Mouse (Mus musculus): ENCODE measurements around the gene Foxo6. TPM values are rescaled to one million over a fixed set of nuclear protein-coding genes. Genes with fewer than 3 reads are reported as not detected.

Gene Foxo6
- polyA plus RNA-seq, 1 experiment from 2014 or later, result 0.39 TPM

DNA sequence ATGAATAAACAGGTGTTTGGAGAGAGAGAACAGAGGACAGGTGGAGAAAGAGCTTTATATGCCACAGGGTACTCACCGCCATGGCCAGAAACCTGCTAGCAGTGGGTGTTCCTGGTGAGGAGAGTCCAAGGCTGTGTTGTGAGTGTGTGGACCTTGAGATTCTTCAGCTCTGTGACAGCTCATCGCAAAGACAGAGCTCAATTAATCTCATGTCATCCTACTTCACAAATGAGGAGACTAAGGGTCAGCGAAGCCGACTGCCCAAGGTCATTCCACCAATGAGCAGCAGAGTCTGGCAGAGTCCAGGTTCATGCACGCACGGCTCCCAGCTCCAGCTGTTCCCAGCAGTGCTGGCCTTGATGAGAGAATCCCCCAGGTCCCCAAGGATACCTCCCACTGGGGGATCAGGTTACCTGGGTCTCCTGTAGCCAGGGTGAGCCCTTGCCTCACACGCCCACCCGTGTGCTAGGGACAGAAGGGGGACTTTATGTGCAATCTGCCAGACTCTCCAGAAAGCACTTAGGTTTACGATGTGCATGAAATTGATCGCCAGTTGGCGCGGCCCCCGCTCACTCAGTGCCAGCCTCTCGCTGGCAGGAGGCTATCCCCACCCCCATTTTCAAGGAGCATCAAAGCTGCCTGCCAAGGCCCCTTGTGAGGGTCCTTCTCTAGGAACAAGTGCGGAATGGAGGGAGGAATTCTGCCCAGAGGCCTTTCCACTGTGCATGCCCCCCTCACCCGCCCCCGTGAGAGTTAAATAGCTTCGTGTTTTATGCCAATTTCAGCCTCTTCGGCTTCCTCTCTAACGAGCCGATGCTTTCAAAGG, 27.6 kb downstream of the Foxo6 start:
- Histone ChIP-seq H3K4me2 (ENCODE audit: low read depth, low read length, severe bottlenecking) (peak overlapping the region; percentile 21; the same call in 1 of the 2 replicates), H3K27me3 (ENCODE audit: control insufficient read depth, insufficient read depth, low read length) (peaks cover 5% of the 10 kb centered on the region), H3K9me3 (ENCODE audit: control insufficient read depth, low read length) (no peaks in the 10 kb centered on the region), H3K4me1 (replicated peaks; ENCODE audit: control insufficient read depth, insufficient read depth, low read length) (peaks cover 36% of the 10 kb centered on the region), H3K36me3 (ENCODE audit: control insufficient read depth, insufficient read depth, low read length) (no peaks in the 10 kb centered on the region), H3K9ac (ENCODE audit: low read length) (peak overlapping the region; percentile 8; the same call in 1 of the 2 replicates), H3K4me3 (ENCODE audit: low read depth, low read length) (no peak overlapping the region), H3K27ac (ENCODE audit: low read depth, low read length) (peak overlapping the region; percentile 46; the same call in 1 of the 2 replicates)
- ATAC-seq (replicated peaks; ENCODE audit: low FRiP score) (peak; percentile 40; the same call in 1 of the 2 replicates), DNase-seq (ENCODE audit: low spot score) (peak; percentile 67)
- 38% methylated on average over 21 of the region's 21 CpGs for WGBS

DNA sequence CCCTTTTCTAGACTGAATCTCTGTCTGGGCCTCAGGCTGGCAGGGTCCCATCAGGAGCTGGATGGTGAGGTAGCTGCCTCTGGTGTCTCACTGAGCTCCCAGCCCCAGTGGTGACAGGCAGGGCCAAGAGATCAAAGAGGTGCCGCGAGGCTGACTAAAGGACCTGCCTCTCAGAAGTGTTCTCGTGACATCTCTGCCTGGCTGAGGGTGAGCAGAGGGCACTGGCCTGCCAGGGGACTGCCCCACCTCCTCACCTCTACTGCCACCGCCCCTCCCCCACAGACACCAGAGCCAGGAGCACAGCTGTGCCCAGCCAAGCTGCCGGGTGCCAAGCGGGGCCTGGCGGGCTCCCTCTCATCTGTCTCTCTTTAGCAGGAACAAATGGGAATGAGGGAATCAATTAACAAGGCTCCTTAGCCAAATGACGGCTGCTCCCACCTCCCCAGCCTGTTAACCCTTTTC, 38.3 kb downstream of the Foxo6 start:
- Histone ChIP-seq H3K4me1 (replicated peaks; ENCODE audit: control insufficient read depth, insufficient read depth, low read length) (peaks cover 32% of the 10 kb centered on the region), H3K4me2 (ENCODE audit: low read depth, low read length, severe bottlenecking) (no peak overlapping the region)
- peak; percentile 40 for ATAC-seq (replicated peaks; ENCODE audit: low FRiP score)

GRCm38 (mm10) chr4:120247412-120247811, 39.7 kb downstream of the Foxo6 start:
- Histone ChIP-seq H3K27ac (ENCODE audit: low read depth, low read length) (no peak overlapping the region), H3K4me2 (ENCODE audit: low read depth, low read length, severe bottlenecking) (no peak overlapping the region), H3K9me3 (ENCODE audit: control insufficient read depth, low read length) (no peaks in the 10 kb centered on the region), H3K9ac (ENCODE audit: low read length) (no peak overlapping the region), H3K27me3 (ENCODE audit: control insufficient read depth, insufficient read depth, low read length) (no peaks in the 10 kb centered on the region), H3K4me3 (ENCODE audit: low read depth, low read length) (no peak overlapping the region), H3K36me3 (ENCODE audit: control insufficient read depth, insufficient read depth, low read length) (no peaks in the 10 kb centered on the region), H3K4me1 (replicated peaks; ENCODE audit: control insufficient read depth, insufficient read depth, low read length) (peaks cover 33% of the 10 kb centered on the region)
- WGBS, result 55% methylated on average over 5 of the region's 5 CpGs
- DNase-seq (ENCODE audit: low spot score), result no peak
- no peak for ATAC-seq (replicated peaks; ENCODE audit: low FRiP score)

More for the DNA sequence above, 38.3 kb downstream of the Foxo6 start:
- Histone ChIP-seq H3K9ac (ENCODE audit: low read length) (peak overlapping the region; percentile 2; the same call in 1 of the 2 replicates), H3K27ac (ENCODE audit: low read depth, low read length) (peak overlapping the region; percentile 58), H3K9me3 (ENCODE audit: control insufficient read depth, low read length) (no peaks in the 10 kb centered on the region), H3K27me3 (ENCODE audit: control insufficient read depth, insufficient read depth, low read length) (no peaks in the 10 kb centered on the region), H3K36me3 (ENCODE audit: control insufficient read depth, insufficient read depth, low read length) (no peaks in the 10 kb centered on the region), H3K4me3 (ENCODE audit: low read depth, low read length) (no peak overlapping the region)
- DNase-seq (ENCODE audit: low spot score), result peak; percentile 81
- under 1% methylated on average over 8 of the region's 8 CpGs for WGBS

DNA sequence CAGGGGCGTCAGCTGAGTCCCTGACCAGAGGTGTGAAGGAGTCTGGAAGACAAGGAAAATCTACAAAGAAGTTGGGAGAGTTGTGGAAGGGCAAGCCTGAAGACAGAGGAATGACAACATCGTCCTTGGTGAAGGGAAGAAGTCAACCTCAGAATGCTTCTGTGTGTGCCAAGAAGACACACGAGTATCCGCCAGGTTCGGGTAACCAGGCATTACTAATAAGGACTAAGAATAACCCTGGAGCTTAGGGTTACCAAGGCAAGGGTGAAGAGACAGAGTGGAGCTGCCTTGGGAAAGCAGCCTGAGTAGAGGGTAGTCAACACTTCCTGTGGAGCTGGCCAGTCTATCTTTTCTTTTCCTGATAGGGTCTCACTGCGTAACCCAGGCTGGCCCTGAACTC, 41.1 kb downstream of the Foxo6 start:
- Histone ChIP-seq H3K4me3 (ENCODE audit: low read depth, low read length) (no peak overlapping the region), H3K4me2 (ENCODE audit: low read depth, low read length, severe bottlenecking) (no peak overlapping the region), H3K27ac (ENCODE audit: low read depth, low read length) (no peak overlapping the region), H3K9me3 (ENCODE audit: control insufficient read depth, low read length) (no peaks in the 10 kb centered on the region), H3K36me3 (ENCODE audit: control insufficient read depth, insufficient read depth, low read length) (no peaks in the 10 kb centered on the region), H3K9ac (ENCODE audit: low read length) (no peak overlapping the region), H3K4me1 (replicated peaks; ENCODE audit: control insufficient read depth, insufficient read depth, low read length) (peaks cover 32% of the 10 kb centered on the region), H3K27me3 (ENCODE audit: control insufficient read depth, insufficient read depth, low read length) (no peaks in the 10 kb centered on the region)
- no peak for DNase-seq (ENCODE audit: low spot score)
- WGBS, result 86% methylated on average over 6 of the region's 6 CpGs
- no peak for ATAC-seq (replicated peaks; ENCODE audit: low FRiP score)

- Histone ChIP-seq H3K4me1 (replicated peaks; ENCODE audit: control insufficient read depth, insufficient read depth, low read length) (peaks cover 20% of the 10 kb centered on the region), H3K9ac (ENCODE audit: low read length) (0 out of 2 replicates have a peak overlapping the region, but pooled peaks have one; percentile 27), H3K4me3 (ENCODE audit: low read depth, low read length) (peak overlapping the region; percentile 19), H3K27ac (ENCODE audit: low read depth, low read length) (0 out of 2 replicates have a peak overlapping the region, but pooled peaks have one; percentile 18), H3K9me3 (ENCODE audit: control insufficient read depth, low read length) (no peaks in the 10 kb centered on the region), H3K4me2 (ENCODE audit: low read depth, low read length, severe bottlenecking) (peak overlapping the region; percentile 41), H3K36me3 (ENCODE audit: control insufficient read depth, insufficient read depth, low read length) (no peaks in the 10 kb centered on the region), H3K27me3 (ENCODE audit: control insufficient read depth, insufficient read depth, low read length) (no peaks in the 10 kb centered on the region)
- DNase-seq (ENCODE audit: low spot score), result peak; percentile 82
- 4% methylated on average over 10 of the region's 10 CpGs for WGBS
- peak; percentile 86 for ATAC-seq (replicated peaks; ENCODE audit: low FRiP score)
These were observed 44.3 kb downstream of the Foxo6 start for GRCm38 (mm10) chr4:120242783-120243262.

GRCm38 (mm10) chr4:120241106-120241505, 46.0 kb downstream of the Foxo6 start:
- no peak overlapping the region for H3K9ac ChIP-seq (ENCODE audit: low read length)

DNA sequence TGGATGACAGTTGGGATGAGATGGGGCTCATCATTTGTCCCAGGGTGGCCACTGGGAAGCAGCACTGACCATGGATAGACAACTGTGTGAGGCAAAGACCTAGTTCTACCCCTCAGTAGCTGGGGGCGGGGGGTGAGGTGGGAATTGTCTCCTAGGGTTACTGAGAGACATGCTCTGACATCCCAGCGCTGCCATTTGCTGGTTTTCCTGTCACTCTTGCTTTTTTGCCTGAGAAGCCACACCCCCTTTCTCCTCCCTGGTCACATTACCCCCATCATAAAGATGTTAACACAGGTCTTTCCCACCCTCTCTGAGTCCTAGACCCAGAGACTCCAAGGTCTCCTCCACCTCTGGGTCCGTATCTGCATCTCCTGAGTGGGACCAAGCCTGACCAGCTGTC, 47.7 kb downstream of the Foxo6 start:
- Histone ChIP-seq H3K27me3 (ENCODE audit: control insufficient read depth, insufficient read depth, low read length) (no peaks in the 10 kb centered on the region), H3K4me3 (ENCODE audit: low read depth, low read length) (no peak overlapping the region), H3K4me2 (ENCODE audit: low read depth, low read length, severe bottlenecking) (no peak overlapping the region), H3K9ac (ENCODE audit: low read length) (no peak overlapping the region), H3K36me3 (ENCODE audit: control insufficient read depth, insufficient read depth, low read length) (no peaks in the 10 kb centered on the region), H3K27ac (ENCODE audit: low read depth, low read length) (no peak overlapping the region), H3K4me1 (replicated peaks; ENCODE audit: control insufficient read depth, insufficient read depth, low read length) (peaks cover 17% of the 10 kb centered on the region), H3K9me3 (ENCODE audit: control insufficient read depth, low read length) (no peaks in the 10 kb centered on the region)
- no peak for ATAC-seq (replicated peaks; ENCODE audit: low FRiP score)
- DNase-seq (ENCODE audit: low spot score), result no peak
- 74% methylated on average over 3 of the region's 3 CpGs for WGBS

More at GRCm38 (mm10) chr4:120241106-120241505, 46.0 kb downstream of the Foxo6 start:
- Histone ChIP-seq H3K36me3 (ENCODE audit: control insufficient read depth, insufficient read depth, low read length) (no peaks in the 10 kb centered on the region), H3K4me2 (ENCODE audit: low read depth, low read length, severe bottlenecking) (no peak overlapping the region), H3K27me3 (ENCODE audit: control insufficient read depth, insufficient read depth, low read length) (no peaks in the 10 kb centered on the region), H3K4me3 (ENCODE audit: low read depth, low read length) (no peak overlapping the region), H3K9me3 (ENCODE audit: control insufficient read depth, low read length) (no peaks in the 10 kb centered on the region), H3K4me1 (replicated peaks; ENCODE audit: control insufficient read depth, insufficient read depth, low read length) (peaks cover 17% of the 10 kb centered on the region), H3K27ac (ENCODE audit: low read depth, low read length) (no peak overlapping the region)
- no peak for ATAC-seq (replicated peaks; ENCODE audit: low FRiP score)
- no peak for DNase-seq (ENCODE audit: low spot score)
- 72% methylated on average over 3 of the region's 3 CpGs for WGBS

- DNase-seq (ENCODE audit: low spot score) (no peak), ATAC-seq (replicated peaks; ENCODE audit: low FRiP score) (no peak)
- no peaks in the 10 kb centered on the region; the same call in 1 of the 2 replicates for H3K27me3 ChIP-seq (ENCODE audit: control insufficient read depth, insufficient read depth, low read length)
- 67% methylated on average over 2 of the region's 2 CpGs for WGBS
- no peak overlapping the region for H3K27ac ChIP-seq (ENCODE audit: low read depth, low read length)
- H3K36me3 ChIP-seq (ENCODE audit: control insufficient read depth, insufficient read depth, low read length), result no peaks in the 10 kb centered on the region
- H3K9ac ChIP-seq (ENCODE audit: low read length), result no peak overlapping the region
- no peak overlapping the region for H3K4me3 ChIP-seq (ENCODE audit: low read depth, low read length)
- no peaks in the 10 kb centered on the region for H3K4me1 ChIP-seq (replicated peaks; ENCODE audit: control insufficient read depth, insufficient read depth, low read length)
- no peak overlapping the region for H3K4me2 ChIP-seq (ENCODE audit: low read depth, low read length, severe bottlenecking)
- H3K9me3 ChIP-seq (ENCODE audit: control insufficient read depth, low read length), result no peaks in the 10 kb centered on the region
These were observed 53.9 kb downstream of the Foxo6 start for GRCm38 (mm10) chr4:120233243-120233642.

Data from forebrain, embryonic 11.5 days (tissue).